Mouse (Mus musculus) ES-Bruce4 (cell line): ENCODE results near the gene Aloxe3.

Source experiments
- CTCF ChIP-seq: IDR thresholded peaks from one replicate; pipeline ENCODE4 v1.8.1; 2011; ENCODE audit warnings: low read depth, low read length
- EP300 ChIP-seq: IDR thresholded peaks from 2 replicates; pipeline ENCODE4 v1.6.1; 2011; ENCODE audit warnings: low read depth, low read length; ENCODE audit not compliant: insufficient read depth
- POLR2A ChIP-seq: IDR thresholded peaks from one replicate; pipeline ENCODE4 v1.8.1; 2011; ENCODE audit warnings: low read length; ENCODE audit not compliant: insufficient read depth

DNA sequence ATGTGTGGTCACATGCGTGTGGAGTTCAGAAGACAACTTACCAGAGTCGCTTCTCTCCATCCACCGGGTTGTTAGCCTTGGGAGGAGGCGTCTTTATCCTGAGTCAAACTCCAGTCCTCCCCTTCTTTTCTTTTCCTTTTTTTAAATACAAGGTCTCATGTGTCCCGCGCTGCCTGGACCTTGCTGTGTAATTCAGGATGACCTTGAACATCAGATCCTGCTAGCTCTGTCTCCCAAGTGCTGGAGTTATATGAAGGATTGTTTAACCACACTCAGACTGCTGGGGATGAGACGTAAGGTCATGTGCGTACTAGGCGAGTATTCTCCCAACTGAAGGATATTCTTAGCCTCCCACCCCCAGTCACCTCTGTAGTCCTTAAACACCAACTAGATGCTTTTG, 48.4 kb upstream of the Aloxe3 start:
- TF ChIP-seq POLR2A: no peak
- TF ChIP-seq EP300: no peak
- no peak for TF ChIP-seq CTCF
